Mouse (Mus musculus): ENCODE data around the gene Sema4a. TPM values are rescaled to one million over a fixed set of nuclear protein-coding genes. Genes with fewer than 3 reads are reported as not detected.

Gene Sema4a
- 6.3 and 6.8 TPM in 2 replicates for polyA plus RNA-seq (2014; fragmentation: Nextera tagmentation; extraction: Ambion mirVana)

DNA sequence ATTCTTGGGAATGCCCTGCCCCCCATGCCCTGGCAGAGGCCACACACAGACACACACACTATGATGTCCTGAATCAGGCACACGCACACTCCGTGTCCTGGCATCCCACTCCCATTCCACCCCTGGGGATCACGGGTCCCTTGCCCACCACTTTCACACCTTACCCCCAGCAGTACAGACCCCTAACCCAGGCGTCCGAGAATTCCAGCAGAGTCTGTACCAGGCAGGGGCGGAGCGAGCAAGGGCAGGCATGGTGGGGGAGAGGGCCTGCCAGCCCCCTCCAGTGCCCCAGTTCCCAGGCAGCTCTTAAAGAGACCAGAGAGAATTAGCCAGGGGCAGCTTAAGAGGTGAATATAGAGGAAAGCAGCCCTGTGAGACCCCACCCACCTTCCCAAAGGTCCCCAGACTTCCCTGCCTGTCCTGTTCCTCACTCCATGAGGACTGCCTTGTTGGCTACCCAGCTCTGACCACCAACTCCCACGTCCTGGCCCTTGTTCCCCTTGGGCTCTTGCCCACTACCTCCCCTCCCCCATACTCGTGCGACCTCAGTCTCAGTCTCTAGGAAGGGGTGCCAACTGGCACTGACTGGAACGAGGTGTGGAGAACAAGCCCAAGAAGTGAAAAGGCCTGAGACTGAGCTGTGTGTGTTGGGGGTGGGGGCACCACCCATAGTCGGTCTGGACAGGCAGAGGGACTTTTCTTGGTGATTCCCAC, at the start of gene Sema4a:
TSS of gene Sema4a (minus strand) at position 200 of the 714 bp plus-strand sequence.
- peaks cover 14% of the 10 kb centered on the region for H3K4me1 ChIP-seq (ENCODE audit: control insufficient read depth, insufficient read depth, low read length)
- no peak within 1 kb of the TSS for H3K9ac ChIP-seq (ENCODE audit: low read length)
- no peaks in the 10 kb centered on the region for H3K36me3 ChIP-seq (ENCODE audit: control insufficient read depth, insufficient read depth, low read length)
- H3K9me3 ChIP-seq (ENCODE audit: control insufficient read depth, low read length) = no peaks in the 10 kb centered on the region
- peak; percentile 80 for DNase-seq (ENCODE audit: low spot score, missing footprints)
- H3K4me3 ChIP-seq (ENCODE audit: low read depth, low read length) = no peak within 1 kb of the TSS
- 47% methylated on average over 12 of the region's 12 CpGs for WGBS
- no peak within 1 kb of the TSS for H3K4me2 ChIP-seq
- no peak for ATAC-seq (ENCODE audit: low FRiP score)
- H3K27ac ChIP-seq (ENCODE audit: low read depth, low read length) = no peak within 1 kb of the TSS
- H3K27me3 ChIP-seq (ENCODE audit: control insufficient read depth, insufficient read depth, low read length) = 0 out of 2 replicates have a peak, but pooled peaks cover 2% of the 10 kb centered on the region

DNA sequence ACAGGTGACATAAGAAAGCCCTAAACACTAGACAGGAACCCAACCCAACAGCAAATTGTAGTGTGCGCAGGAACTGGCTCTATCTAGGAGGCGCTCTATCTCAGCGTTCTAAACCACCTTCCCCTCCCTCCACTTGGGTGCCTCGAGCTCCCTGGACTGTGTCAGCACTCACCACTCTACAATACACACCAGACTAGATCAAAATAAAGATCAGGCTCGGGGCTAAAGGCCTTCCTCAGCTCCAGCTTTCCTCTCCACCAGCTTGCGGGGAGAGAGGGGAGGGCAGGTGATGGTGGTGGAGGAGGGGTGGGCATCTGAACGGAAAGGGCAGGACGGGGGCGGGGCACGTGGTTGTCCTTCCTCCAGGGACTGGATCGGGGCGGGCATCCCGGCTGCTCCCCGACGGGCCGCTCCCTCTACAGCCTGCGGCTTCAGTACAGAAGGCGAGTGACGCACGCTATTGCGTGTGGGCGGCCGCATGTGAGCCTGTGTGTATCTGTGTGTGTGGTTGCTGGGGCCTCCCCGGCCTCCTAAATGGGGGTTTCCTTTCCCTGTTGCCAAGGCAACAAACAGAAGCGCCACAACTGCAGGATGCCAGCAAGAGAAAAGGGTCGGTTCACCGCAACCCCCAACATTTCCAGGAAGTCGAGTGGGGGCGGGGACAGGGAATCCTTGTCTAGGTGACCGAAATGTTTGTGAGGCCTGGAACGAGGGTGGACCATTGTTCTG, 48.9 kb upstream of the Sema4a start, which contains the start of gene Lmna:
TSS of gene Lmna (minus strand) at position 265 of the 729 bp plus-strand sequence.
- peak within 1 kb of the TSS; percentile 48 for H3K4me2 ChIP-seq
- H3K9me3 ChIP-seq (ENCODE audit: control insufficient read depth, low read length) = no peaks in the 10 kb centered on the region
- H3K36me3 ChIP-seq (ENCODE audit: control insufficient read depth, insufficient read depth, low read length) = no peaks in the 10 kb centered on the region
- no peaks in the 10 kb centered on the region for H3K27me3 ChIP-seq (ENCODE audit: control insufficient read depth, insufficient read depth, low read length)
- ATAC-seq (ENCODE audit: low FRiP score) = peak; percentile 96
- DNase-seq (ENCODE audit: low spot score, missing footprints) = peak; percentile 98
- 1% methylated on average over 31 of the region's 31 CpGs for WGBS
- H3K9ac ChIP-seq (ENCODE audit: low read length) = peak within 1 kb of the TSS; percentile 55
- H3K4me1 ChIP-seq (ENCODE audit: control insufficient read depth, insufficient read depth, low read length) = peaks cover 21% of the 10 kb centered on the region
- peak within 1 kb of the TSS; percentile 25 for H3K4me3 ChIP-seq (ENCODE audit: low read depth, low read length)
- peak within 1 kb of the TSS; percentile 76 for H3K27ac ChIP-seq (ENCODE audit: low read depth, low read length)

DNA sequence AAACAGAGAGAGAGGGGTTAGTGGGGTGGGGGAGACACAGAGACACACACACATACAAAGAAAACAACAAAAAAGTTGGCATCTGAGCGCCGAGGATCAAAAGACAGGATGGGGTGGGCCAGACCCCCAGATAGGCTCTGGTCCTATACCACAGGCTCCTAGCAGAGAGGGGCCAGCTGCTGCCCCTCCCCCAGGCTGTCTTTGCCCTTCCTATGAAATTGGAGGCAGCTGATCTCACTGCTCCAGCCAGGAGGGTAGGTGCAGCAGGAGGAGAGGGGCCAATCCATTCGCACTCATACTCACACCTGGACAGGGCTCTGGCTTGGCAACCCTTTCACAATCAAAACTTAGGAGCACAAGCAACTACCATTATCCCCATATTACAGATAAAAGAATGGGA, 48.3 kb upstream of the Sema4a start:
- Histone ChIP-seq H3K4me3 (ENCODE audit: low read depth, low read length) (0 out of 2 replicates have a peak overlapping the region, but pooled peaks have one; percentile 25), H3K9ac (ENCODE audit: low read length) (no peak overlapping the region; the same call in 1 of the 2 replicates), H3K36me3 (ENCODE audit: control insufficient read depth, insufficient read depth, low read length) (no peaks in the 10 kb centered on the region), H3K27ac (ENCODE audit: low read depth, low read length) (peak overlapping the region; percentile 76), H3K4me2 (peak overlapping the region; percentile 48), H3K4me1 (ENCODE audit: control insufficient read depth, insufficient read depth, low read length) (peaks cover 21% of the 10 kb centered on the region), H3K9me3 (ENCODE audit: control insufficient read depth, low read length) (no peaks in the 10 kb centered on the region), H3K27me3 (ENCODE audit: control insufficient read depth, insufficient read depth, low read length) (no peaks in the 10 kb centered on the region)
- peak; percentile 31; the same call in 1 of the 2 replicates for ATAC-seq (ENCODE audit: low FRiP score)
- 82% methylated on average over 3 of the region's 3 CpGs for whole genome bisulfite sequencing
- DNase-seq (ENCODE audit: low spot score, missing footprints) = no peak

DNA sequence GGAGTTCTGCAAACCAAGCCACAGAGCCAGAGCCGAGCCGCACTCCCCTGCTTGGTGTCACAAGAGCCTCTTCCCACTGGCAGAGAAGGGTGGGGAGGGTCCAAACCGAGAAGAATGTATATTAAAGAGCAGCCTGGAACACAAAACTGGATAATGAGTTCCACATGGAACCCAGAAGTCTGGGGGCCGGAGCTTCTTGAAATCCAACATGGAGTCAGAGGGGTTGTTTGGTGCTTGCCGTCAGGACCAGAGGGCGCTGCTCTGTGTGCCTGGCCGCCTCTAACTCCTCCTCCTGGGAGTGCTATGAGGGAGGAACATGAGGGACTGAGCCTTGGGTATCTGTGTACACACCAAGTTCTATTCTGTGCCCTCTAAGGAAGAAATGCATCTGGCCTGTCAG, 44.8 kb upstream of the Sema4a start:
- Histone ChIP-seq H3K9me3 (ENCODE audit: control insufficient read depth, low read length) (no peaks in the 10 kb centered on the region), H3K4me2 (no peak overlapping the region), H3K4me1 (ENCODE audit: control insufficient read depth, insufficient read depth, low read length) (peaks cover 19% of the 10 kb centered on the region), H3K27me3 (ENCODE audit: control insufficient read depth, insufficient read depth, low read length) (peaks cover 22% of the 10 kb centered on the region), H3K9ac (ENCODE audit: low read length) (no peak overlapping the region), H3K27ac (ENCODE audit: low read depth, low read length) (no peak overlapping the region), H3K36me3 (ENCODE audit: control insufficient read depth, insufficient read depth, low read length) (no peaks in the 10 kb centered on the region), H3K4me3 (ENCODE audit: low read depth, low read length) (no peak overlapping the region)
- no peak for DNase-seq (ENCODE audit: low spot score, missing footprints)
- ATAC-seq (ENCODE audit: low FRiP score) = no peak
- 47% methylated on average over 7 of the region's 7 CpGs for WGBS

DNA sequence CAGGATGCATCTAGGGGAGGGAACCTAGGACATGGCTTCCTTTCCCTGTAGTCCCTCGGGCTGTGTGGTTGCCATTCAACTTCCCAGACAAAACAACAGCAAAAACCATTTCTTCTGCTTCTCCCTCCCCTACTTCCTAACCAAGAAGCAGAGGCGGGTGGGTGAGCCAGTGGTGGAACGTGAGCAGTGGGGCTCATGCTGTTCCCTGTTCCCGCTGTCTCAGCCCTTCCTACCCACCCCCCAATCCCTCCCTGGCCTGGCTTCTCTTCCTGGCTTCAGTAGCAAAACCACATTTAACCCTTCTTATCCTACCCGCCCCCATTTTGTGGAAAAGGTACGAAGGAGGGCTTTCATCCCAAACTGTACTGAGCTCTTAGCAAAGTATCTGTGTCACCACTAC, 44.1 kb upstream of the Sema4a start:
- ATAC-seq (ENCODE audit: low FRiP score) (no peak), DNase-seq (ENCODE audit: low spot score, missing footprints) (no peak)
- Histone ChIP-seq H3K9me3 (ENCODE audit: control insufficient read depth, low read length) (no peaks in the 10 kb centered on the region), H3K27ac (ENCODE audit: low read depth, low read length) (no peak overlapping the region), H3K4me2 (no peak overlapping the region), H3K36me3 (ENCODE audit: control insufficient read depth, insufficient read depth, low read length) (no peaks in the 10 kb centered on the region), H3K27me3 (ENCODE audit: control insufficient read depth, insufficient read depth, low read length) (peaks cover 22% of the 10 kb centered on the region), H3K9ac (ENCODE audit: low read length) (no peak overlapping the region), H3K4me3 (ENCODE audit: low read depth, low read length) (no peak overlapping the region), H3K4me1 (ENCODE audit: control insufficient read depth, insufficient read depth, low read length) (peaks cover 16% of the 10 kb centered on the region)
- 70% methylated on average over 6 of the region's 6 CpGs for WGBS

DNA sequence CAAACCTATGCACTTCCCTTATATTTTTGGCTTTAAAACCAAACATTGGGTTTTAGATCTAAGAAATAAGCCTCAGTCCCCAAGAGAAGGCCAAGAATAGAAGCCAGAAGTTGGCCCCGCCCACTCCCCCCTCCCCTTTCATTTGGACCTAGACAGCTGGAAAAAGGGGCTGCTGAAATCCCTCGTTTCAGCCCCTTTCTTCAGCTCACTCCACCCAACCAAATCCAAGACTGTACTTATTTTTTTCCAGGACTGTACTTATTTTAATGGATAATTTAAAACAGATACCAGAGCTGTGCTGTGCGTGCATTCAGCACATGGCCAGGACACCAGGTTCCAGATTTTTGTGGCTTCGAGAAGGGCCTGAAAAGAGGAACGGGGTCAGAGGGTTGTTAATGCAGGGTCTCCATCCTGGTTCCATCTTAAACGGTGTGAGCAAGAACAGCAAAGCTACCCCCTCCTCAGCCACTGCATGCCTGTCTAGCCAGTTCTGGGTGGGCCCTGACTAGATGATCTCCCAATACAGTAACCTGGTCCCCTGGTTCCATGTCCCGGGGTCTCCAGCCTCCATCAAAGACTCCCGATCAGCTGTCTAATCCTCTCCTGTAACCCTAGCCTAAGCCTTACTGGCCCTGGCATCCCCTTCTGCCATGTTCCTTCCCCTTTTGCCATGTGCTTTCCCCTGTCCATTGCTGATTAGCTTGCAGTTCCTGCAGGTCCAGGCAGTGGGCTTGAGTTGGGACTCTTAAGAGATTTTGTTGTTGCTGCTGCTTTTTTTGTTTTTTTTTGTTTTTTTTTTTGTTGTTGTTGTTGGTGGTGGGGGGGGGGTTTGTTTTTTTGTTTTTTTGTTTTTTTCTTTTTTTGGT, 43.1 kb upstream of the Sema4a start:
- peaks cover 22% of the 10 kb centered on the region for H3K27me3 ChIP-seq (ENCODE audit: control insufficient read depth, insufficient read depth, low read length)
- no peak overlapping the region for H3K9ac ChIP-seq (ENCODE audit: low read length)
- peaks cover 11% of the 10 kb centered on the region; the same call in 1 of the 2 replicates for H3K4me1 ChIP-seq (ENCODE audit: control insufficient read depth, insufficient read depth, low read length)
- H3K36me3 ChIP-seq (ENCODE audit: control insufficient read depth, insufficient read depth, low read length) = no peaks in the 10 kb centered on the region
- ATAC-seq (ENCODE audit: low FRiP score) = no peak
- peak; percentile 85 for DNase-seq (ENCODE audit: low spot score, missing footprints)
- no peaks in the 10 kb centered on the region for H3K9me3 ChIP-seq (ENCODE audit: control insufficient read depth, low read length)
- no peak overlapping the region for H3K27ac ChIP-seq (ENCODE audit: low read depth, low read length)
- 41% methylated on average over 8 of the region's 8 CpGs for WGBS
- H3K4me3 ChIP-seq (ENCODE audit: low read depth, low read length) = no peak overlapping the region
- H3K4me2 ChIP-seq = no peak overlapping the region

DNA sequence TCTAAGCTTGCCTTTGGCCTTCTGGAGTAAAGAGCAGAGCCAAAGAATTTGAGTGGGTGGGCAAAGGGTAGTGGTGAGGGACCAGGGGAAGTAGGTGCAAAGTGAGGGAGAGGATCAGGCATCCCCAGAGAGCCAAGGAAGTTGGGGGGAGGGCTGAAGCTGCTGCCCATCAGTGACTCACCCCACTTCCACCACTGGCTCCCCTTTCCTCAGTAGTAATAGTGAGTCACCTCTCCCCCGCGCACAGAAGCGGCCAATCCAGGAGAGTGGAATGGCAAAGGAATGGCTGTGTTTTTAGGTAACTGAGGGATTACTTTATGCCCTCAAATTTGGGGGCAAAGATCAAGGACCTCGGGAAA, 42.5 kb upstream of the Sema4a start:
- WGBS = 22% methylated on average over 4 of the region's 4 CpGs
- ATAC-seq (ENCODE audit: low FRiP score) (no peak), DNase-seq (ENCODE audit: low spot score, missing footprints) (no peak)
- H3K4me3 ChIP-seq (ENCODE audit: low read depth, low read length) = no peak overlapping the region; the same call in 1 of the 2 replicates
- no peak overlapping the region for H3K9ac ChIP-seq (ENCODE audit: low read length)
- no peaks in the 10 kb centered on the region for H3K9me3 ChIP-seq (ENCODE audit: control insufficient read depth, low read length)
- peak overlapping the region; percentile 97 for H3K4me2 ChIP-seq
- no peak overlapping the region for H3K27ac ChIP-seq (ENCODE audit: low read depth, low read length)
- H3K4me1 ChIP-seq (ENCODE audit: control insufficient read depth, insufficient read depth, low read length) = peaks cover 11% of the 10 kb centered on the region; the same call in 1 of the 2 replicates
- H3K27me3 ChIP-seq (ENCODE audit: control insufficient read depth, insufficient read depth, low read length) = peaks cover 22% of the 10 kb centered on the region
- no peaks in the 10 kb centered on the region for H3K36me3 ChIP-seq (ENCODE audit: control insufficient read depth, insufficient read depth, low read length)

DNA sequence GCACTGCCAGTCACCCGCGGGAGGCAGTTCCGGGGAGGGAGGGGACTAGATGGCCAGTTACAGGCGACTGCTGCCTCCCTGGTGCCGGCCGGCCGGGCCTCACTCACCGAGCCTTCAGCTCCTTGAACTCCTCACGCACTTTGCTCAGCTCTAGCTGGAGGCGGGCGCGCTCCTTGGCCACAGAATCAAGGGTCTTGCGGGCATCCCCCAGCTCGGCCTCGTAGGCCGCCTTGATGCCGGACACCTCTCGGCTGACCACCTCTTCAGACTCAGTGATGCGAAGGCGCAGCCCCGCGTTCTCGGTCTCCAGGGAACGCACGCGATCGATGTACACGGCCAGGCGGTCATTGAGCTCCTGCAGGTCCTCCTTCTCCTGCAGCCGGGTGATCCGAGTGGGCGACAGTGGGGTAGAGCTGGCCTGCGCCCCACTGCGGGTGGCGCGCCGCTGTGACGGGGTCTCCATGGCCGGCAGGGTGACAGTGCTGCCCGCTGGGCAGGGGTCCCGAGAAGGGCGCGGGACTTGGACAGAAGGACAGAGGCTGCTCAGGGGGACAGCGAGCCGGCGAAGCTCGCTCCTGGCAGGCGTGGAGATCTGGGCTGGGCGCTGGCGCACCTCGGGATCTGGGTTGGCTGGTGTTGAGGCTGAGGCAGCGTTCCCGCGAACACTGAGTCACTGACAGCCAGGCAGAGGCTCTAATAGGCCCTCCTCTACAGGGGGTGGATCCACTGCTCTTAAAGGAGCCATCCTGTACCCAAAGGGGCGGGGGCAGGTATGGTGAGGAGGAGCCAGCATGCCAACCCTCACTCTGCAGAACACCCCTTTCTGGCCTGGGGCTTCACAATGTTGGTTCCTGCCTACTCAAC, 41.9 kb upstream of the Sema4a start:
- Histone ChIP-seq H3K36me3 (ENCODE audit: control insufficient read depth, insufficient read depth, low read length) (no peaks in the 10 kb centered on the region), H3K9ac (ENCODE audit: low read length) (peak overlapping the region; percentile 64), H3K4me2 (peak overlapping the region; percentile 97), H3K27ac (ENCODE audit: low read depth, low read length) (no peak overlapping the region), H3K27me3 (ENCODE audit: control insufficient read depth, insufficient read depth, low read length) (peaks cover 22% of the 10 kb centered on the region), H3K9me3 (ENCODE audit: control insufficient read depth, low read length) (no peaks in the 10 kb centered on the region), H3K4me1 (ENCODE audit: control insufficient read depth, insufficient read depth, low read length) (peaks cover 11% of the 10 kb centered on the region; the same call in 1 of the 2 replicates), H3K4me3 (ENCODE audit: low read depth, low read length) (peak overlapping the region; percentile 47)
- WGBS = 1% methylated on average over 53 of the region's 55 CpGs
- DNase-seq (ENCODE audit: low spot score, missing footprints) (peak; percentile 93), ATAC-seq (ENCODE audit: low FRiP score) (peak; percentile 83)
